Mouse (Mus musculus) liver, postnatal 0 days (tissue): ENCODE data around the gene Hapln3.

ENCODE experiments used
- CTCF ChIP-seq: sonication (generic); IDR thresholded peaks from 2 replicates; pipeline ENCODE4 v1.5.1; 2016; ENCODE audit warnings: antibody characterized with exemption, low read depth
- EP300 ChIP-seq: IDR thresholded peaks from 2 replicates; pipeline ENCODE4 v1.6.1; 2016; ENCODE audit warnings: antibody characterized with exemption, low read depth, mild to moderate bottlenecking

- TF ChIP-seq CTCF, result no peak
- no peak for TF ChIP-seq EP300
These were observed 62.6 kb downstream of the Hapln3 start for GRCm38 (mm10) chr7:79068231-79068630.
